Mouse (Mus musculus) CH12.LX (cell line): ENCODE data around the gene 2200002D01Rik. TPM values are rescaled to one million over a fixed set of nuclear protein-coding genes. Genes with fewer than 3 reads are reported as not detected.

ENCODE experiments used
- DNase-seq: peaks from one replicate; pipeline ENCODE4 v3.0.0-alpha.2; 2013; ENCODE audit errors: extremely low read depth
- H3K27ac ChIP-seq: 2 replicates; pipeline ENCODE4 v1.5.1; 2012; ENCODE audit warnings: low read depth, mild to moderate bottlenecking, control low read depth, moderate library complexity; ENCODE audit not compliant: insufficient read depth
- H3K27me3 ChIP-seq: replicated peaks from 2 replicates; pipeline ENCODE3; 2012; ENCODE audit warnings: inconsistent platforms
- H3K36me3 ChIP-seq, 2 experiments: replicated peaks in 1 of 2; 2 replicates each; pipeline versions ENCODE3 to v1.6.1; 2012; ENCODE audit warnings: inconsistent platforms in 1 of 2, low read length in 1 of 2, mild to moderate bottlenecking in 1 of 2, mixed read lengths in 1 of 2, moderate library complexity in 1 of 2; ENCODE audit not compliant: control insufficient read depth in 1 of 2, insufficient read depth in 1 of 2
- H3K4me1 ChIP-seq, 2 experiments: 2 replicates each; pipeline ENCODE4 v1.6.1; 2012; ENCODE audit warnings: inconsistent platforms in 1 of 2, moderate library complexity in 1 of 2; ENCODE audit not compliant: insufficient read depth in 2 of 2, control insufficient read depth in 1 of 2
- H3K4me2 ChIP-seq: 2 replicates; pipeline ENCODE4 v1.6.1; 2012; ENCODE audit warnings: low read depth, mild to moderate bottlenecking, control low read depth; ENCODE audit not compliant: poor library complexity, insufficient read depth, severe bottlenecking
- H3K4me3 ChIP-seq, 3 experiments: fragments of 150-350 bp in 1 of 3; sonication (generic) in 1 of 3; replicated peaks in 1 of 3; 2 replicates each; pipeline versions ENCODE3 to v1.5.1; 2011 to 2012; ENCODE audit warnings: low read depth in 2 of 3, low read length in 2 of 3, mild to moderate bottlenecking in 2 of 3, moderate library complexity in 2 of 3, control low read depth in 1 of 3, improper control_type of control experiment in 1 of 3, inconsistent platforms in 1 of 3, mixed read lengths in 1 of 3; ENCODE audit not compliant: poor library complexity in 1 of 3
- H3K79me2 ChIP-seq: replicated peaks from 2 replicates; pipeline ENCODE4 v1.6.1; 2012; ENCODE audit warnings: mild to moderate bottlenecking, moderate library complexity; ENCODE audit not compliant: control insufficient read depth, poor library complexity, insufficient read depth, severe bottlenecking; ENCODE audit errors: extremely low read depth
- H3K9ac ChIP-seq: 2 replicates; pipeline ENCODE4 v1.6.1; 2012; ENCODE audit warnings: low read depth, mild to moderate bottlenecking, control low read depth, moderate library complexity; ENCODE audit not compliant: insufficient read depth
- H3K9me3 ChIP-seq: replicated peaks from 2 replicates; pipeline ENCODE3; 2012; ENCODE audit warnings: low read length, inconsistent platforms, mixed read lengths
- CHD1 ChIP-seq: IDR thresholded peaks from 2 replicates; pipeline ENCODE4 v1.6.1; 2012; ENCODE audit warnings: low read depth, low read length, improper control_type of control experiment, inconsistent platforms
- CTCF ChIP-seq, 2 experiments: IDR thresholded peaks in 1 of 2; conservative IDR thresholded peaks in 1 of 2; 2 replicates each; pipeline ENCODE4 v1.5.1; 2011 to 2012; ENCODE audit warnings: low read depth in 2 of 2, low read length in 2 of 2, improper control_type of control experiment in 1 of 2, inconsistent platforms in 1 of 2, mild to moderate bottlenecking in 1 of 2, moderate library complexity in 1 of 2
- E2F4 ChIP-seq: IDR thresholded peaks from 2 replicates; pipeline ENCODE4 v1.6.1; 2011; ENCODE audit warnings: low read depth, low read length, improper control_type of control experiment; ENCODE audit not compliant: insufficient replicate concordance
- GABPA ChIP-seq: IDR thresholded peaks from 2 replicates; pipeline ENCODE4 v1.6.1; 2012; ENCODE audit warnings: low read depth, low read length, improper control_type of control experiment, inconsistent platforms; ENCODE audit not compliant: insufficient replicate concordance
- HCFC1 ChIP-seq: IDR thresholded peaks from 2 replicates; pipeline ENCODE4 v1.6.1; 2012; ENCODE audit warnings: low read depth, mild to moderate bottlenecking, inconsistent platforms, low read length, improper control_type of control experiment
- IRF4 ChIP-seq: IDR thresholded peaks from 2 replicates; pipeline ENCODE4 v1.6.1; 2014; ENCODE audit warnings: low read depth, mild to moderate bottlenecking, inconsistent platforms, low read length, improper control_type of control experiment
- JUND ChIP-seq: conservative IDR thresholded peaks from 2 replicates; pipeline ENCODE4 v1.6.1; 2011; ENCODE audit warnings: low read depth, low read length, improper control_type of control experiment
- MAFK ChIP-seq: IDR thresholded peaks from 2 replicates; pipeline ENCODE4 v1.6.1; 2011; ENCODE audit warnings: low read length, improper control_type of control experiment; ENCODE audit not compliant: insufficient replicate concordance
- MAX ChIP-seq: IDR thresholded peaks from 2 replicates; pipeline ENCODE4 v1.6.1; 2011; ENCODE audit warnings: low read length, improper control_type of control experiment
- MAZ ChIP-seq: IDR thresholded peaks from 2 replicates; pipeline ENCODE4 v1.6.1; 2012; ENCODE audit warnings: low read depth, mild to moderate bottlenecking, inconsistent platforms, low read length, improper control_type of control experiment, moderate library complexity
- MYC ChIP-seq: IDR thresholded peaks from 2 replicates; pipeline ENCODE4 v1.6.1; 2011; ENCODE audit warnings: low read depth, mild to moderate bottlenecking, improper control_type of control experiment, low read length
- NELFE ChIP-seq: IDR thresholded peaks from 2 replicates; pipeline ENCODE4 v1.6.1; 2011; ENCODE audit warnings: low read depth, low read length, improper control_type of control experiment
- NRF1 ChIP-seq: IDR thresholded peaks from 2 replicates; pipeline ENCODE4 v1.6.1; 2014; ENCODE audit warnings: low read depth, mild to moderate bottlenecking, inconsistent platforms, low read length, improper control_type of control experiment, moderate library complexity
- PAX5 ChIP-seq: IDR thresholded peaks from 2 replicates; pipeline ENCODE4 v1.6.1; 2012; ENCODE audit warnings: low read length, inconsistent platforms, mixed read lengths
- POLR2A ChIP-seq: IDR thresholded peaks from 2 replicates; pipeline ENCODE4 v1.6.1; 2011; ENCODE audit warnings: low read depth, mild to moderate bottlenecking, improper control_type of control experiment, low read length
- RCOR1 ChIP-seq: conservative IDR thresholded peaks from 2 replicates; pipeline ENCODE4 v1.6.1; 2012; ENCODE audit warnings: low read depth, mild to moderate bottlenecking, inconsistent platforms, low read length, improper control_type of control experiment
- SIN3A ChIP-seq: IDR thresholded peaks from 2 replicates; pipeline ENCODE4 v1.6.1; 2012; ENCODE audit warnings: low read length, improper control_type of control experiment, inconsistent platforms
- TBP ChIP-seq: conservative IDR thresholded peaks from 2 replicates; pipeline ENCODE4 v1.6.1; 2011; ENCODE audit warnings: low read depth, low read length, improper control_type of control experiment
- TCF12 ChIP-seq: IDR thresholded peaks from 2 replicates; pipeline ENCODE4 v1.6.1; 2014; ENCODE audit warnings: low read depth, mild to moderate bottlenecking, inconsistent platforms, low read length, improper control_type of control experiment
- UBTF ChIP-seq: IDR thresholded peaks from 2 replicates; pipeline ENCODE4 v1.6.1; 2012; ENCODE audit warnings: low read depth, mild to moderate bottlenecking, inconsistent platforms, low read length, improper control_type of control experiment, moderate library complexity
- dilution Hi-C: fragments of 300-500 bp; cut with MboI; formaldehyde crosslinking; loops from 2 replicates; pipeline ENCODE4 v1.14.3; 2020; ENCODE audit warnings: low sequenced_read_pairs; ENCODE audit not compliant: extremely low pct_unique_long_range_greater_than_20kb, extremely low pct_ligation_motif_present
- in situ Hi-C: fragments of 300-500 bp; cut with MboI; formaldehyde crosslinking; loops from 3 replicates; pipeline ENCODE4 v1.14.3; 2019; ENCODE audit warnings: low sequenced_read_pairs, low pct_ligation_motif_present, low pct_unique_long_range_greater_than_20kb, mixed read lengths
- polyA plus RNA-seq: library from polyadenylated mRNA; unstranded; fragments of >175 nt; gene quantifications from 2 replicates; pipeline ENCODE4 v1.2.1, GENCODE M21; 2012; ENCODE audit warnings: low read depth; ENCODE audit not compliant: insufficient read length
- total RNA-seq, 2 experiments: library from RNA; depleted of rRNA; stranded (reverse); fragments of 300-350 nt in 1 of 2; fragments of >200 nt in 1 of 2; gene quantifications; 2 replicates each; pipeline ENCODE4 v1.2.3; 2012 to 2014

2200002D01Rik gene
- total and polyA plus RNA-seq, 3 experiments: 5.8 TPM; not detected in 2

DNA sequence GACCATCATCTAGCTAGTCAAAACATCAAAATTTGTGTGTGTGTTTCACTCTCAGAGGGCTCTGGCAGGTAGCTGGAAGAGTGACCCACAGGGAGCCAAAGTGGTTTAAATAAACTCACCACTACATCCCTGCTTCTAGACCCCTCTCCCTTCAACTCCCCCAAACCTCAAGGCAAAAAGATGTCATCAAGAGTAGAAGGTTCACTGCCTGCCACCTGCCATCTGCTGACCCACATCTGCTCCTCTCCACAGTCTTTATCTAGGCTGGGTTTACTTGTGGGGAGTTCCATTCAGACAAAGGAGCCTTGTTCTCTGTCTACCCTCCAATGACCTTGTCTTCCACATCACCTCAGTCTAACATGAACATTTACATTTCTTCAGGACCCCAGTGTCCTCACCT lies 31.0 kb upstream of the 2200002D01Rik start:
- H3K27ac ChIP-seq: no peak overlapping the region
- H3K27me3 ChIP-seq: peaks cover 27% of the 10 kb centered on the region
- no peaks in the 10 kb centered on the region for H3K36me3 ChIP-seq
- no peaks in the 10 kb centered on the region for H3K79me2 ChIP-seq
- H3K4me2 ChIP-seq: no peak overlapping the region
- no peak overlapping the region for H3K9ac ChIP-seq
- in situ Hi-C loops (no loop called here), dilution Hi-C loops (no loop called here)
- no peak overlapping the region for H3K4me3 ChIP-seq
- DNase-seq: no peak
- TF ChIP-seq CTCF (conservative IDR thresholded peaks at IDR 0.05 in 1 of 2, IDR thresholded peaks at IDR 0.05 in 1 of 2; ENCODE audit: low read depth in 2 of 2, low read length in 2 of 2) (no peak), TCF12 (no peak), MAZ (no peak), JUND (no peak), NELFE (no peak), UBTF (no peak), RCOR1 (no peak), MAX (no peak), PAX5 (no peak), SIN3A (no peak), NRF1 (no peak), TBP (no peak), MYC (no peak)
- TF ChIP-seq, all 38 proteins: peak for 0
- Histone ChIP-seq H3K4me1 (peaks cover 0 to 4% of the 10 kb centered on the region in 2 experiments; a peak in 2 of 4 replicates), H3K9me3 (peaks cover 3% of the 10 kb centered on the region)

- no peak overlapping the region for H3K4me2 ChIP-seq
- H3K79me2 ChIP-seq: no peaks in the 10 kb centered on the region
- no peaks in the 10 kb centered on the region for H3K36me3 ChIP-seq
- in situ Hi-C loops: no loop called here
- dilution Hi-C loops: no loop called here
- no peak for DNase-seq
- no peak overlapping the region for H3K9ac ChIP-seq
- peaks cover 3% of the 10 kb centered on the region for H3K9me3 ChIP-seq
- H3K27ac ChIP-seq: no peak overlapping the region
- peaks cover 0 to 4% of the 10 kb centered on the region in 2 experiments; a peak in 2 of 4 replicates for H3K4me1 ChIP-seq
- H3K4me3 ChIP-seq: no peak overlapping the region
- H3K27me3 ChIP-seq: peaks cover 20% of the 10 kb centered on the region
- no peak for TF ChIP-seq TCF12
- TF ChIP-seq JUND: no peak
- TF ChIP-seq E2F4: no peak
- no peak for TF ChIP-seq IRF4
- TF ChIP-seq CHD1: no peak
- TF ChIP-seq GABPA: no peak
- TF ChIP-seq UBTF: no peak
- no peak for TF ChIP-seq POLR2A
- TF ChIP-seq HCFC1: no peak
- no peak for TF ChIP-seq PAX5
- no peak for TF ChIP-seq MAFK
Observed at GRCm38 (mm10) chr7:29277510-29277909, 29.2 kb upstream of the 2200002D01Rik start.
